Mouse (Mus musculus) c-Kit-negative CD71-positive TER-119-positive erythroid progenitor cells, embryonic 14.5 days (primary cell): ENCODE results near the gene Nrxn1.

Experiments used
- DNase-seq: peaks from one replicate; pipeline ENCODE4 v3.0.0-alpha.2; 2013; ENCODE audit warnings: low read depth, low spot score

Gene Nrxn1

GRCm38 (mm10) chr17:90451384-90451783 lies 641.5 kb downstream of the Nrxn1 start:
- DNase-seq = no peak

- no peak for DNase-seq
Observed at GRCm38 (mm10) chr17:90443067-90443466, 649.8 kb downstream of the Nrxn1 start.

GRCm38 (mm10) chr17:90435836-90436235 lies 657.0 kb downstream of the Nrxn1 start:
- no peak for DNase-seq

GRCm38 (mm10) chr17:90435371-90435770 lies 657.5 kb downstream of the Nrxn1 start:
- DNase-seq = no peak

GRCm38 (mm10) chr17:90430211-90430610 lies 662.7 kb downstream of the Nrxn1 start:
- DNase-seq = no peak

- no peak for DNase-seq
Observed at GRCm38 (mm10) chr17:90425974-90426373, 666.9 kb downstream of the Nrxn1 start.

GRCm38 (mm10) chr17:90422591-90422990 lies 670.3 kb downstream of the Nrxn1 start:
- no peak for DNase-seq

GRCm38 (mm10) chr17:90420757-90421156 lies 672.1 kb downstream of the Nrxn1 start:
- DNase-seq = no peak

GRCm38 (mm10) chr17:90419615-90420014 lies 673.3 kb downstream of the Nrxn1 start:
- no peak for DNase-seq

- no peak for DNase-seq
Observed at GRCm38 (mm10) chr17:90396357-90396756, 696.5 kb downstream of the Nrxn1 start.

GRCm38 (mm10) chr17:90394606-90395005 lies 698.3 kb downstream of the Nrxn1 start:
- no peak for DNase-seq

- no peak for DNase-seq
Observed at GRCm38 (mm10) chr17:90392751-90393150, 700.1 kb downstream of the Nrxn1 start.

- DNase-seq = no peak
Observed at GRCm38 (mm10) chr17:90390316-90391212, 702.3 kb downstream of the Nrxn1 start.

- no peak for DNase-seq
Observed at GRCm38 (mm10) chr17:90384856-90385255, 708.0 kb downstream of the Nrxn1 start.

- DNase-seq = no peak
Observed at GRCm38 (mm10) chr17:90382496-90383443, 710.1 kb downstream of the Nrxn1 start.

- no peak for DNase-seq
Observed at GRCm38 (mm10) chr17:90376533-90376932, 716.3 kb downstream of the Nrxn1 start.

GRCm38 (mm10) chr17:90362169-90362568 lies 730.7 kb downstream of the Nrxn1 start:
- DNase-seq = no peak

GRCm38 (mm10) chr17:90349385-90350095 lies 743.3 kb downstream of the Nrxn1 start:
- no peak for DNase-seq

- no peak for DNase-seq
Observed at GRCm38 (mm10) chr17:90346735-90347475, 746.0 kb downstream of the Nrxn1 start.

GRCm38 (mm10) chr17:90333445-90333844 lies 759.4 kb downstream of the Nrxn1 start:
- DNase-seq = no peak

GRCm38 (mm10) chr17:90323674-90324073 lies 769.2 kb downstream of the Nrxn1 start:
- no peak for DNase-seq
